Mouse (Mus musculus) forebrain, postnatal 0 days (tissue): ENCODE results near the gene Aamp. TPM values are rescaled to one million over a fixed set of nuclear protein-coding genes. Genes with fewer than 3 reads are reported as not detected.

Source experiments
- ATAC-seq: fragments of 200-750 bp; cut with Nextera tagmentation; 2 replicates; pipeline ENCODE4 v1.8.0; 2017; ENCODE audit warnings: mild to moderate bottlenecking, moderate library complexity
- DNase-seq: peaks from one replicate; pipeline ENCODE4 v3.0.0-alpha.2; 2015
- H3K27ac ChIP-seq: fragments of 300-500 bp; sonication (generic); 2 replicates; pipeline ENCODE4 v1.5.1; 2014; ENCODE audit warnings: low read depth, mild to moderate bottlenecking, antibody characterized with exemption, low read length, moderate library complexity, mixed read lengths
- H3K27me3 ChIP-seq: fragments of 300-500 bp; sonication (generic); 2 replicates; pipeline ENCODE4 v1.6.1; 2014; ENCODE audit warnings: mild to moderate bottlenecking, low read length, mixed read lengths; ENCODE audit not compliant: insufficient read depth
- H3K36me3 ChIP-seq: fragments of 300-500 bp; sonication (generic); 2 replicates; pipeline ENCODE4 v1.6.1; 2014; ENCODE audit warnings: mild to moderate bottlenecking, moderate library complexity; ENCODE audit not compliant: insufficient read depth
- H3K4me1 ChIP-seq: fragments of 300-500 bp; sonication (generic); 2 replicates; pipeline ENCODE4 v1.6.1; 2014; ENCODE audit warnings: antibody characterized with exemption; ENCODE audit not compliant: insufficient read depth
- H3K4me2 ChIP-seq: fragments of 300-500 bp; sonication (generic); 2 replicates; pipeline ENCODE4 v1.6.1; 2014; ENCODE audit warnings: low read depth, mild to moderate bottlenecking, moderate library complexity
- H3K4me3 ChIP-seq: fragments of 300-500 bp; sonication (generic); 2 replicates; pipeline ENCODE4 v1.5.1; 2014; ENCODE audit warnings: low read depth, low read length, mixed read lengths
- H3K9ac ChIP-seq: fragments of 300-500 bp; sonication (generic); 2 replicates; pipeline ENCODE4 v1.6.1; 2014; ENCODE audit warnings: mild to moderate bottlenecking
- H3K9me3 ChIP-seq: fragments of 300-500 bp; sonication (generic); 2 replicates; pipeline ENCODE4 v1.6.1; 2016; ENCODE audit warnings: low read length
- CTCF ChIP-seq: sonication (generic); IDR thresholded peaks from 2 replicates; pipeline ENCODE4 v1.5.1; 2016; ENCODE audit warnings: antibody characterized with exemption, control low read depth, low read depth
- WGBS: fragments of 180-500 bp; shearing (Covaris S2); extraction: QIAGEN DNeasy Blood & Tissue Kit; methylation state at CpG from one replicate; pipeline ENCODE4 v1.1.7; 2014; 5-methylcytosine and 5-hydroxymethylcytosine counted together
- polyA plus RNA-seq: library from polyadenylated mRNA; unstranded; fragments of >200 nt; fragmentation: Nextera tagmentation; extraction: Ambion mirVana; gene quantifications from 2 replicates; pipeline ENCODE4 v1.2.1, GENCODE M21; 2015
- total RNA-seq: library from RNA; depleted of rRNA; stranded (reverse); fragments of >200 nt; gene quantifications from 2 replicates; pipeline ENCODE4 v1.2.3, GENCODE M21; 2014

Aamp gene
- total and polyA plus RNA-seq, 2 experiments from 2014 or later, result 160 to 215 TPM

DNA sequence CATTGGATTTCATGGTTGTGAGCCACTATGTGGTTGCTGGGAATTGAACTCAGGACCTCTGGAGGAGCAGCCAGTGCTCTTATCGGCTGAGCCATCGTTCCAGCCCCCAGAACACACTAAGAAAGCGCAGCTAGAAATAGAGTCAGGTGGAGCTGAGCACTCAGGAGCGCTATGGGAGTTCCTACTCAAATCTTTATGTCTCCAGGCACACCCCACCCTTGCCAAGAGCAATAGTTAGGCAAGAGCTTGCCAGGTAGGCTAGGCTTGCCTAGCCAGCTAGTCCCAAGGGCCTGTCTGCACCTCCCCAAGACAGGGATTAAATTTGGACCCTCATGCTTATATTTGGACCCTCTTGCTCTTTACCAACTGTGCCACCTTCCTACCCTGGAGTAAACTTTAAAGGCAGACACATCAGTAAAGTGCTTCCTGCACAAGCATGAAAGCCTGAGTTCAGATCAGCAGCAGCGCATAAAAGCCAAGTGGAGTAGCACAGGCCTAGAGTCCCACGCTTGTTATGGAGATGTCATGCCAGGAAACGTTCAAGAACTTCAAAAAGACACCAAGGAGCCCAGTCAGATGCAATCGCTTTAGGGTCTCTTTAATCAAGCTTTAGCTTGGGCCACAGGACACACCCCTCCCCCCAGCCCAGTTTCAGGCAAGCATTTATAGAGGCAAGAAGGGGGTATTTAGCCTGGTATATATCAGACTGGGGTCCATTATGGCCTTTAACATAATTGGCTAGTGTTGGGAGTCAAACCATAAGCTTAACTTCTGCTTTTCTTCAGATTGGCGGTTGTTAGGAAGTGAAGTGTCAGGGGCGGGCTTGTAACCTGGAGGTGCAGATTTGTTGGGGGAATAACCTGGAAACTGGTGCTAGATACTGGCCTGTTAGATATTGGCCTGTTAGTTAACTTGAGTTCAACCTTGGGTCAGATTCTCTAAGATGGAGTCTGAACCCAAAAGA, 23.7 kb upstream of the Aamp start:
- TF ChIP-seq CTCF, result no peak
- H3K9ac ChIP-seq, result no peak overlapping the region
- WGBS, result 82% methylated on average over 10 of the region's 10 CpGs
- H3K27me3 ChIP-seq, result no peaks in the 10 kb centered on the region
- H3K36me3 ChIP-seq, result no peaks in the 10 kb centered on the region
- ATAC-seq, result no peak
- no peak overlapping the region for H3K4me2 ChIP-seq
- no peak overlapping the region for H3K4me3 ChIP-seq
- no peak for DNase-seq
- H3K4me1 ChIP-seq, result peaks cover 4% of the 10 kb centered on the region; the same call in 1 of the 2 replicates
- no peaks in the 10 kb centered on the region for H3K9me3 ChIP-seq
- no peak overlapping the region for H3K27ac ChIP-seq

DNA sequence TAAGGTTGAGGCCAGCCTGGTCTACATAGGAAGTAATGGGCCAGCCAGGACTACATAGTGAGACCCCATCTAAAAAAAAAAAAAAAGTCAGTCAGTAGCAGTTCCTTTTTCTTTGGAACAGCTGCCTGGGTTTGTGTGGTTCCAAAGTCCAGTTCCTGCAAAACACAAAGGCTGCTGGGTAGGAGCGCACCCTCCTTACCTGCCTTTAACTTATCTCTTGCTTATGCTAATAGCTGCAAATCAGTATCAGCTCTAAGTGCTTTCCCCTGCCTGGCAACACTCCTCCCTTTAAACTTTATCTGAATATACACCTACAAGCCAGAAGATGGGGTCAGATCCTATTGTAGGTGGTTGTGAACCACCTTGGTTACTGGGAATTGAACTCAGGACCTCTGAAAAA, 22.6 kb upstream of the Aamp start:
- Histone ChIP-seq H3K36me3 (no peaks in the 10 kb centered on the region), H3K27ac (no peak overlapping the region), H3K4me2 (no peak overlapping the region), H3K4me1 (peaks cover 4% of the 10 kb centered on the region; the same call in 1 of the 2 replicates), H3K4me3 (no peak overlapping the region), H3K9me3 (no peaks in the 10 kb centered on the region), H3K27me3 (peaks cover 5% of the 10 kb centered on the region; the same call in 1 of the 2 replicates), H3K9ac (no peak overlapping the region)
- ATAC-seq (no peak), DNase-seq (no peak)
- 93% methylated on average over 1 of the region's 1 CpGs for WGBS
- TF ChIP-seq CTCF, result no peak

DNA sequence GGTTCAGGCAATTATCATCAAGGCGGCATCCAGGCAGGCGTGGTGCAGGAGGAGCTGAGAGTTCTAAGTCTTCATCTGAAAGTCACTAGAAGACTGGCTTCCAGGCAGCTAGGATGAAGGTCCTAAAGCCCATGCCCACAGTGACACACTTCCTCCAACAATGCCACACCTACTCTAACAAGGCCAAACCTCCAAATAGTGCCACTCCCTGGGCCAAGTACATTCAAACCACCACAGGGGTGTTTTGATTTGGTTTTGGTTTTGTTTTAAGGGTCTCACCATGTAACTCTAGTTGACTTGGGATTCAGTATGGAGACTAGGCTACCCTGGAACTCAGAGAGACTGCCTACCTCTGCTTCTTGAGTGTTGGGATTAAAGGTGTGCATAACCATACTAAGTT, 21.0 kb upstream of the Aamp start, which contains the start of gene Tmbim1:
Gene Tmbim1 (minus strand): TSS at position 101 of the 400 bp plus-strand sequence.
- Histone ChIP-seq H3K27ac (no peak within 1 kb of the TSS), H3K9ac (no peak within 1 kb of the TSS), H3K4me3 (no peak within 1 kb of the TSS), H3K9me3 (no peaks in the 10 kb centered on the region), H3K4me2 (no peak within 1 kb of the TSS), H3K36me3 (no peaks in the 10 kb centered on the region), H3K4me1 (peaks cover 4% of the 10 kb centered on the region; the same call in 1 of the 2 replicates), H3K27me3 (peaks cover 5% of the 10 kb centered on the region; the same call in 1 of the 2 replicates)
- TF ChIP-seq CTCF, result no peak
- DNase-seq (no peak), ATAC-seq (no peak)
- 91% methylated on average over 2 of the region's 2 CpGs for WGBS

DNA sequence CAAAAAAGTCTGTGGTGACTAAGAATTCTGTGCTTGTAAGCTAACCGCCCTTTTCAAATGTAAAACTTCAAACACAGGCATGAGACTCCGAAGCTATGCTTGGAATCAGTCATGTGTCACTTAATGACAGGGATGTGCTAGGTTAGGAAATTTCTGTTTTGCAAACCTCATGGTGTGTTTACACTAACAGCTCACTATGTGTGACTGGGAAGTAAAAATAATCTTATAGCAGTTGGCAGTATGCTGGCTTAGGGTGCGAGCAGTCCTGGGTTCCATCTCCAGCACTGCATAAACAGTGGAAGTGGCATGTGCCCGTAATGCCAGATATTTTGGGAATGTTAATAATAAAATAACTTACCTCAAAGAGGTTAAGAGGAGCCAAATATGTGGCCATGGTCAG, 20.4 kb upstream of the Aamp start:
- Histone ChIP-seq H3K9ac (no peak overlapping the region), H3K4me3 (no peak overlapping the region), H3K4me2 (no peak overlapping the region), H3K4me1 (peaks cover 4% of the 10 kb centered on the region; the same call in 1 of the 2 replicates), H3K27ac (no peak overlapping the region), H3K27me3 (peaks cover 5% of the 10 kb centered on the region; the same call in 1 of the 2 replicates), H3K9me3 (no peaks in the 10 kb centered on the region), H3K36me3 (no peaks in the 10 kb centered on the region)
- ATAC-seq (no peak), DNase-seq (no peak)
- no peak for TF ChIP-seq CTCF
- WGBS, result 71% methylated on average over 4 of the region's 4 CpGs

DNA sequence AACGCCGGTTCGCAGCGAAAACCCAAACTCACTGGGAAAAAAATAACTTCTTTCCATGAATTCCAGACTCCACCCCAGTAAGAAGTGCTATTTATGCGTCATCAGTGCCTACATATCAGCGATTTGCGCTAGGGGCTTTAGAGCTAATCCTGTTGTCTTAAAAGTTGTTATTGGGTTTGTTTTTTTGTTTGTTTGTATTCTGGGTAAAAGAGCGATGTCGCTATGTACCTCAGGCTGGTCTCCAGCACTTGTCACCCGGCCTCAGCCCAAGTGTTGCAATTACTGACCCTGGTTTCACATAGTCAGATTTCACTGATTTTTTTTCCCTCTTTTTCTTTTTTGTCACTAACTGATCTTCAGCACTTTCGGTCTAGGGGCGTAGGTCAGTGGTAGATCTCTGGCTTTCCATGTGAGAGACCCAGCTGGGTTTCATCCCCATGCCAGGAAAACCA, 19.8 kb upstream of the Aamp start:
- peak overlapping the region; percentile 42 for H3K4me3 ChIP-seq
- H3K36me3 ChIP-seq, result no peaks in the 10 kb centered on the region
- H3K9me3 ChIP-seq, result no peaks in the 10 kb centered on the region
- WGBS, result 16% methylated on average over 12 of the region's 12 CpGs
- peaks cover 4% of the 10 kb centered on the region; the same call in 1 of the 2 replicates for H3K4me1 ChIP-seq
- H3K27me3 ChIP-seq, result peaks cover 5% of the 10 kb centered on the region; the same call in 1 of the 2 replicates
- peak overlapping the region; percentile 81 for H3K4me2 ChIP-seq
- peak overlapping the region; percentile 45; the same call in 1 of the 2 replicates for H3K27ac ChIP-seq
- no peak for TF ChIP-seq CTCF
- no peak for ATAC-seq
- peak overlapping the region; percentile 48; the same call in 1 of the 2 replicates for H3K9ac ChIP-seq
- DNase-seq, result no peak

DNA sequence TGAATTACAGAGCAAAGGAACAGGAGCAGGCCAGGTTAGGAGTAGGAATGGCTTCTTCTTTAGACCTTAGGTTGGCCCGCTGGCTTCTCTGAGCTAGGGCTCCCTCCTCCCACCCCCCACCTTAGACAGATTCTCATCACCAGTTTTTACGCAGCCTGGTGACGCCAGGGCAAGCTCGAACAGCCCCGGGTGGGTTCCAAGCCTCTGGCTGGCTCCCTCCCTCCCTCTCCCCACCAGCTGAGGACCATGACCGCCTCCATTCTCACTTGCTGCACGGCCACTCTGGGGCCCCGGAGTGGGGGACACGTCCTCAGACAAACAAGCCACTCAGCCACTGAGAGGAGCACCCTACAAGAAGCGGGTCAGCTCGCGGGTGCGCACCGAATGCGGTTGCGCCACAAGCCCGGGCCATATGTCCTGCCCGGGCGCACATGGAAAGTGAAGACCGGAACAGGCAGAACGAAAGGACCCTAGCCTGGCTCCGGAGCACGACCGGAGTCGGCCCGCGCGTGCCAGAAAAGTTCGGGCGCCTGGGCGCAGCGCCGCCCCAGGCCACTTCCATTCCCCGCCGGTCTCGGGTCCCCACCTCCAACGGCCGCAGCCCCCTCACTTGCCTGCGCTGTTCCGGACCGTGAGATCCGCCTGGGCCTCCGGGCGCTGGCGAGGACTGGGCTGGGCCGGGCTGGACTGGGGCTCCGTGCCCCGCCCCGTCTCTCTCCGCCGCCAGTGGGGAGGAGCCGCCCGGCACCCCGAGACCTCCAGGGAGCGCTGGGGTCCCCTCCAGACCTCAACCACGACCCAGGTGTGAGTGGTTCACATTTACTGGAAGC, 19.2 kb upstream of the Aamp start:
- H3K4me2 ChIP-seq, result peak overlapping the region; percentile 81
- peak overlapping the region; percentile 42 for H3K4me3 ChIP-seq
- peak overlapping the region; percentile 48 for H3K9ac ChIP-seq
- peaks cover 5% of the 10 kb centered on the region; the same call in 1 of the 2 replicates for H3K27me3 ChIP-seq
- ATAC-seq (peak; percentile 79), DNase-seq (peak; percentile 17)
- H3K27ac ChIP-seq, result peak overlapping the region; percentile 45; the same call in 1 of the 2 replicates
- TF ChIP-seq CTCF, result no peak; the same call in 1 of the 2 replicates
- WGBS, result 2% methylated on average over 53 of the region's 56 CpGs
- no peaks in the 10 kb centered on the region for H3K9me3 ChIP-seq
- no peaks in the 10 kb centered on the region for H3K36me3 ChIP-seq
- peaks cover 4% of the 10 kb centered on the region; the same call in 1 of the 2 replicates for H3K4me1 ChIP-seq
